Mouse (Mus musculus): ENCODE results near the gene Snx30.

Snx30 gene

GRCm38 (mm10) chr4:59805181-59805967 lies at the start of gene Snx30:
Snx30 (plus strand) TSS chr4:59805840.
- DNase-seq (ENCODE audit: extremely low read depth, insufficient read length, low spot score), result peak; percentile 88

- DNase-seq (ENCODE audit: extremely low read depth, insufficient read length, low spot score), result peak; percentile 73
Observed at GRCm38 (mm10) chr4:59756332-59757082, 49.1 kb upstream of the Snx30 start.

- DNase-seq (ENCODE audit: extremely low read depth, insufficient read length, low spot score), result no peak
Observed at GRCm38 (mm10) chr4:59757452-59758435, 47.9 kb upstream of the Snx30 start.

- no peak for DNase-seq (ENCODE audit: extremely low read depth, insufficient read length, low spot score)
Observed at GRCm38 (mm10) chr4:59760016-59760415, 45.6 kb upstream of the Snx30 start.

GRCm38 (mm10) chr4:59760636-59761364 lies 44.8 kb upstream of the Snx30 start:
- no peak for DNase-seq (ENCODE audit: extremely low read depth, insufficient read length, low spot score)

- peak; percentile 69 for DNase-seq (ENCODE audit: extremely low read depth, insufficient read length, low spot score)
Observed at GRCm38 (mm10) chr4:59761365-59761729, 44.3 kb upstream of the Snx30 start.

- no peak for DNase-seq (ENCODE audit: extremely low read depth, insufficient read length, low spot score)
Observed at GRCm38 (mm10) chr4:59764950-59765349, 40.7 kb upstream of the Snx30 start.

- DNase-seq (ENCODE audit: extremely low read depth, insufficient read length, low spot score), result no peak
Observed at GRCm38 (mm10) chr4:59765385-59766005, 40.1 kb upstream of the Snx30 start.

GRCm38 (mm10) chr4:59767717-59768116 lies 37.9 kb upstream of the Snx30 start:
- DNase-seq (ENCODE audit: extremely low read depth, insufficient read length, low spot score), result no peak

GRCm38 (mm10) chr4:59772171-59772879 lies 33.3 kb upstream of the Snx30 start:
- DNase-seq (ENCODE audit: extremely low read depth, insufficient read length, low spot score), result no peak

GRCm38 (mm10) chr4:59777828-59778227 lies 27.8 kb upstream of the Snx30 start:
- no peak for DNase-seq (ENCODE audit: extremely low read depth, insufficient read length, low spot score)

- DNase-seq (ENCODE audit: extremely low read depth, insufficient read length, low spot score), result no peak
Observed at GRCm38 (mm10) chr4:59780568-59780967, 25.1 kb upstream of the Snx30 start.

GRCm38 (mm10) chr4:59782853-59783684 lies 22.6 kb upstream of the Snx30 start:
- DNase-seq (ENCODE audit: extremely low read depth, insufficient read length, low spot score), result peak; percentile 53

GRCm38 (mm10) chr4:59783685-59784279 lies 21.9 kb upstream of the Snx30 start:
- DNase-seq (ENCODE audit: extremely low read depth, insufficient read length, low spot score), result peak; percentile 96

GRCm38 (mm10) chr4:59785412-59785811 lies 20.2 kb upstream of the Snx30 start:
- no peak for DNase-seq (ENCODE audit: extremely low read depth, insufficient read length, low spot score)

- peak; percentile 41 for DNase-seq (ENCODE audit: extremely low read depth, insufficient read length, low spot score)
Observed at GRCm38 (mm10) chr4:59786661-59787060, 19.0 kb upstream of the Snx30 start.

- no peak for DNase-seq (ENCODE audit: extremely low read depth, insufficient read length, low spot score)
Observed at GRCm38 (mm10) chr4:59787126-59787525, 18.5 kb upstream of the Snx30 start.

- DNase-seq (ENCODE audit: extremely low read depth, insufficient read length, low spot score), result no peak
Observed at GRCm38 (mm10) chr4:59789015-59789414, 16.6 kb upstream of the Snx30 start.
